8 mouse cellular contexts compared by ENCODE assay signal in genomic region chr5:24843103-24843475, GRCm38 (mm10). TPM values are rescaled to one million over a fixed set of nuclear protein-coding genes. Genes with fewer than 3 reads are reported as not detected.
DNase-seq lines count a peak whose midpoint lies in the region; ATAC-seq lines count a peak whose summit lies in the region.

No protein-coding gene starts in this region.

- H3K27me3 ChIP-seq in hindbrain, embryonic 16.5 days (replicated peaks; ENCODE audit: control insufficient read depth, insufficient read depth, low read length), result no peaks in the 10 kb centered on the region
- no peaks in the 10 kb centered on the region for H3K27me3 ChIP-seq in midbrain, embryonic 13.5 days

- H3K36me3 ChIP-seq in hindbrain, embryonic 16.5 days (ENCODE audit: control insufficient read depth, insufficient read depth, low read length), result no peaks in the 10 kb centered on the region
- no peaks in the 10 kb centered on the region for H3K36me3 ChIP-seq in midbrain, embryonic 13.5 days

- H3K4me2 ChIP-seq in hindbrain, embryonic 16.5 days (ENCODE audit: low read length), result peak overlapping the region; percentile 73
- H3K4me2 ChIP-seq in midbrain, embryonic 13.5 days (replicated peaks), result peak overlapping the region; percentile 74

- DNase-seq in gastrocnemius, postnatal 10 days, result peak; percentile 46
- no peak for DNase-seq in gastrocnemius, adult 18-20 months (ENCODE audit: low spot score)
- peak; percentile 48 for DNase-seq in right cerebral cortex, postnatal 4 days
- no peak for DNase-seq in right cerebral cortex, postnatal 25 days
- DNase-seq in urinary bladder, postnatal 4 days (ENCODE audit: low spot score in 2 of 2), result no peak
- DNase-seq in MN1 (ENCODE audit: low spot score), result no peak

- ATAC-seq in hindbrain, embryonic 16.5 days, result peak; percentile 48
- ATAC-seq in midbrain, embryonic 13.5 days, result peak; percentile 61

- peak overlapping the region; percentile 56 for H3K9ac ChIP-seq in hindbrain, embryonic 16.5 days (ENCODE audit: low read depth, low read length)
- peak overlapping the region; percentile 69 for H3K9ac ChIP-seq in midbrain, embryonic 13.5 days (replicated peaks)

- H3K4me1 ChIP-seq in hindbrain, embryonic 16.5 days (ENCODE audit: control insufficient read depth, insufficient read depth, low read depth, low read length), result peaks cover 30% of the 10 kb centered on the region
- H3K4me1 ChIP-seq in midbrain, embryonic 13.5 days (replicated peaks), result peaks cover 34% of the 10 kb centered on the region

- WGBS in hindbrain, embryonic 16.5 days, result under 1% methylated on average over 21 of the region's 21 CpGs
- WGBS in midbrain, embryonic 13.5 days, result 1% methylated on average over 21 of the region's 21 CpGs

- H3K4me3 ChIP-seq in hindbrain, embryonic 16.5 days (ENCODE audit: low read length), result peak overlapping the region; percentile 97
- peak overlapping the region; percentile 88 for H3K4me3 ChIP-seq in midbrain, embryonic 13.5 days (replicated peaks)

- no peaks in the 10 kb centered on the region for H3K9me3 ChIP-seq in hindbrain, embryonic 16.5 days (ENCODE audit: control insufficient read depth, low read length)
- H3K9me3 ChIP-seq in midbrain, embryonic 13.5 days, result no peaks in the 10 kb centered on the region

- H3K27ac ChIP-seq in hindbrain, embryonic 16.5 days (ENCODE audit: low read depth, low read length), result peak overlapping the region; percentile 97
- H3K27ac ChIP-seq in midbrain, embryonic 13.5 days, result peak overlapping the region; percentile 89

RNA-seq across cellular contexts. Expression of gene Rheb, which starts 0.7 kb away (rescaled TPM):
- 10 to 100 TPM; 62.2 to 62.8 TPM for total RNA-seq in gastrocnemius, postnatal 10 days (2021)
- total RNA-seq in gastrocnemius, adult 18-20 months (2021), result 10 to 100 TPM; 62.1 to 71.5 TPM
- 247 and 275 TPM in 2 replicates for polyA plus RNA-seq in hindbrain, embryonic 16.5 days (2015; fragmentation: Nextera tagmentation; extraction: Ambion mirVana)
- 206 and 221 TPM in 2 replicates for polyA plus RNA-seq in midbrain, embryonic 13.5 days (2015; fragmentation: Nextera tagmentation; extraction: Ambion mirVana)

Comparison
In these comparisons a context has a peak if more than half of its experiments do, and no peak if none do; other contexts are left out.
1. DNase-seq: peak in gastrocnemius, postnatal 10 days (single experiment) and right cerebral cortex, postnatal 4 days (single experiment); none in gastrocnemius, adult 18-20 months (single experiment), right cerebral cortex, postnatal 25 days (single experiment), urinary bladder, postnatal 4 days (0 of 2) and MN1 (single experiment).